Mouse (Mus musculus) forebrain, embryonic 12.5 days (tissue): ENCODE measurements around the gene Cym. TPM values are rescaled to one million over a fixed set of nuclear protein-coding genes. Genes with fewer than 3 reads are reported as not detected.

Experiments
- ATAC-seq: fragments of 200-750 bp; cut with Nextera tagmentation; 2 replicates; pipeline ENCODE4 v1.8.0; 2017; ENCODE audit warnings: moderate TSS enrichment; ENCODE audit not compliant: low FRiP score
- H3K27ac ChIP-seq: fragments of 300-500 bp; sonication (generic); 2 replicates; pipeline ENCODE4 v1.5.1; 2016; ENCODE audit warnings: mild to moderate bottlenecking
- H3K27me3 ChIP-seq: fragments of 300-500 bp; sonication (generic); 2 replicates; pipeline ENCODE4 v1.6.1; 2016; ENCODE audit warnings: mild to moderate bottlenecking
- H3K36me3 ChIP-seq: fragments of 300-500 bp; sonication (generic); replicated peaks from 2 replicates; pipeline ENCODE4 v1.6.1; 2016; ENCODE audit warnings: mild to moderate bottlenecking
- H3K4me1 ChIP-seq: fragments of 300-500 bp; sonication (generic); 2 replicates; pipeline ENCODE4 v1.6.1; 2016
- H3K4me2 ChIP-seq: fragments of 300-500 bp; sonication (generic); 2 replicates; pipeline ENCODE4 v1.6.1; 2016; ENCODE audit warnings: mild to moderate bottlenecking, moderate library complexity
- H3K4me3 ChIP-seq: fragments of 300-500 bp; sonication (generic); replicated peaks from 2 replicates; pipeline ENCODE4 v1.5.1; 2016; ENCODE audit warnings: mild to moderate bottlenecking
- H3K9ac ChIP-seq: fragments of 300-500 bp; sonication (generic); 2 replicates; pipeline ENCODE4 v1.6.1; 2016; ENCODE audit warnings: mild to moderate bottlenecking
- H3K9me3 ChIP-seq: fragments of 300-500 bp; sonication (generic); 2 replicates; pipeline ENCODE4 v1.6.1; 2016
- WGBS: fragments of 180-500 bp; shearing (Covaris S2); methylation state at CpG from one replicate; pipeline ENCODE4 v1.1.7; 2016; 5-methylcytosine and 5-hydroxymethylcytosine counted together
- polyA plus RNA-seq: library from polyadenylated mRNA; unstranded; fragments of >200 nt; fragmentation: Nextera tagmentation; extraction: Ambion mirVana; gene quantifications from 2 replicates; pipeline ENCODE4 v1.2.1, GENCODE M21; 2016

Cym gene
- polyA plus RNA-seq, 1 experiment from 2014 or later: not detected

- Histone ChIP-seq H3K36me3 (no peaks in the 10 kb centered on the region), H3K4me3 (no peak overlapping the region), H3K9ac (no peak overlapping the region), H3K4me1 (peaks cover 5% of the 10 kb centered on the region; the same call in 1 of the 2 replicates), H3K27ac (no peak overlapping the region), H3K9me3 (no peaks in the 10 kb centered on the region), H3K4me2 (no peak overlapping the region), H3K27me3 (no peaks in the 10 kb centered on the region; the same call in 1 of the 2 replicates)
- ATAC-seq: no peak
- 91% methylated on average over 7 of the region's 7 CpGs for WGBS
Observed at GRCm38 (mm10) chr3:107218572-107218971, 3.0 kb downstream of the Cym start.

GRCm38 (mm10) chr3:107217101-107217480, 4.4 kb downstream of the Cym start:
- WGBS: 86% methylated on average over 3 of the region's 3 CpGs
- Histone ChIP-seq H3K4me3 (no peak overlapping the region), H3K9ac (no peak overlapping the region), H3K4me2 (no peak overlapping the region), H3K9me3 (no peaks in the 10 kb centered on the region), H3K36me3 (no peaks in the 10 kb centered on the region), H3K27ac (no peak overlapping the region), H3K27me3 (no peaks in the 10 kb centered on the region; the same call in 1 of the 2 replicates), H3K4me1 (peaks cover 5% of the 10 kb centered on the region; the same call in 1 of the 2 replicates)
- no peak for ATAC-seq

- Histone ChIP-seq H3K4me3 (no peak overlapping the region), H3K27ac (no peak overlapping the region), H3K36me3 (no peaks in the 10 kb centered on the region), H3K4me2 (no peak overlapping the region), H3K9ac (no peak overlapping the region), H3K9me3 (no peaks in the 10 kb centered on the region), H3K27me3 (no peaks in the 10 kb centered on the region; the same call in 1 of the 2 replicates), H3K4me1 (peaks cover 5% of the 10 kb centered on the region; the same call in 1 of the 2 replicates)
- 76% methylated on average over 8 of the region's 8 CpGs for WGBS
- ATAC-seq: no peak
Observed at GRCm38 (mm10) chr3:107216400-107217100, 5.0 kb downstream of the Cym start.

GRCm38 (mm10) chr3:107214606-107215005, 6.9 kb downstream of the Cym start:
- Histone ChIP-seq H3K4me1 (peaks cover 5% of the 10 kb centered on the region; the same call in 1 of the 2 replicates), H3K4me2 (no peak overlapping the region), H3K27ac (no peak overlapping the region), H3K9ac (no peak overlapping the region), H3K36me3 (no peaks in the 10 kb centered on the region), H3K4me3 (no peak overlapping the region), H3K9me3 (no peaks in the 10 kb centered on the region), H3K27me3 (no peaks in the 10 kb centered on the region; the same call in 1 of the 2 replicates)
- no peak for ATAC-seq
- 88% methylated on average over 5 of the region's 5 CpGs for whole genome bisulfite sequencing

GRCm38 (mm10) chr3:107207625-107208253, 13.8 kb downstream of the Cym start:
- Histone ChIP-seq H3K9me3 (no peaks in the 10 kb centered on the region), H3K4me1 (peaks cover 21% of the 10 kb centered on the region), H3K9ac (no peak overlapping the region), H3K4me3 (no peak overlapping the region), H3K36me3 (no peaks in the 10 kb centered on the region), H3K27ac (no peak overlapping the region), H3K4me2 (no peak overlapping the region), H3K27me3 (no peaks in the 10 kb centered on the region)
- no peak for ATAC-seq
- WGBS: 69% methylated on average over 7 of the region's 7 CpGs

GRCm38 (mm10) chr3:107206490-107207150, 14.9 kb downstream of the Cym start:
- no peak for ATAC-seq
- 51% methylated on average over 4 of the region's 4 CpGs for WGBS
- no peak overlapping the region for H3K4me3 ChIP-seq

GRCm38 (mm10) chr3:107205994-107206393, 15.5 kb downstream of the Cym start:
- peaks cover 32% of the 10 kb centered on the region for H3K4me1 ChIP-seq
- ATAC-seq: no peak
- H3K36me3 ChIP-seq: no peaks in the 10 kb centered on the region
- no peaks in the 10 kb centered on the region for H3K9me3 ChIP-seq
- H3K4me2 ChIP-seq: no peak overlapping the region
- 15% methylated on average over 4 of the region's 4 CpGs for WGBS
- H3K4me3 ChIP-seq: no peak overlapping the region
- no peak overlapping the region for H3K9ac ChIP-seq
- H3K27me3 ChIP-seq: no peaks in the 10 kb centered on the region
- H3K27ac ChIP-seq: no peak overlapping the region

More at GRCm38 (mm10) chr3:107206490-107207150, 14.9 kb downstream of the Cym start:
- no peak overlapping the region for H3K27ac ChIP-seq
- no peak overlapping the region for H3K4me2 ChIP-seq
- peaks cover 26% of the 10 kb centered on the region for H3K4me1 ChIP-seq
- H3K36me3 ChIP-seq: no peaks in the 10 kb centered on the region
- no peak overlapping the region for H3K9ac ChIP-seq
- no peaks in the 10 kb centered on the region for H3K27me3 ChIP-seq
- H3K9me3 ChIP-seq: no peaks in the 10 kb centered on the region

GRCm38 (mm10) chr3:107205170-107205569, 16.4 kb downstream of the Cym start:
- Histone ChIP-seq H3K9me3 (no peaks in the 10 kb centered on the region), H3K36me3 (no peaks in the 10 kb centered on the region), H3K4me2 (no peak overlapping the region), H3K27ac (no peak overlapping the region), H3K4me1 (peaks cover 32% of the 10 kb centered on the region), H3K4me3 (no peak overlapping the region), H3K9ac (no peak overlapping the region), H3K27me3 (no peaks in the 10 kb centered on the region)
- no peak for ATAC-seq

- Histone ChIP-seq H3K9ac (no peak overlapping the region), H3K4me2 (no peak overlapping the region), H3K4me3 (no peak overlapping the region), H3K27ac (no peak overlapping the region), H3K4me1 (peaks cover 32% of the 10 kb centered on the region), H3K36me3 (no peaks in the 10 kb centered on the region), H3K9me3 (no peaks in the 10 kb centered on the region), H3K27me3 (no peaks in the 10 kb centered on the region)
- ATAC-seq: no peak
- WGBS: 94% methylated on average over 3 of the region's 3 CpGs
Observed at GRCm38 (mm10) chr3:107204413-107204812, 17.1 kb downstream of the Cym start.

- H3K4me1 ChIP-seq: peaks cover 13% of the 10 kb centered on the region; the same call in 1 of the 2 replicates
- H3K4me2 ChIP-seq: no peak overlapping the region
- H3K9ac ChIP-seq: no peak overlapping the region
- 38% methylated on average over 9 of the region's 9 CpGs for WGBS
- no peaks in the 10 kb centered on the region for H3K36me3 ChIP-seq
- no peaks in the 10 kb centered on the region for H3K9me3 ChIP-seq
- no peak for ATAC-seq
- H3K27ac ChIP-seq: peak overlapping the region; percentile 31; the same call in 1 of the 2 replicates
- no peaks in the 10 kb centered on the region for H3K27me3 ChIP-seq
- H3K4me3 ChIP-seq: no peak overlapping the region
Observed at GRCm38 (mm10) chr3:107201310-107202180, 20.0 kb downstream of the Cym start.

- ATAC-seq: peak; percentile 72
- H3K4me3 ChIP-seq: no peak overlapping the region
- no peaks in the 10 kb centered on the region for H3K4me1 ChIP-seq
- no peak overlapping the region for H3K27ac ChIP-seq
- no peak overlapping the region for H3K4me2 ChIP-seq
- no peak overlapping the region for H3K9ac ChIP-seq
- WGBS: 51% methylated on average over 6 of the region's 6 CpGs
- H3K27me3 ChIP-seq: 0 out of 2 replicates have a peak, but pooled peaks cover 3% of the 10 kb centered on the region
- no peaks in the 10 kb centered on the region for H3K9me3 ChIP-seq
- no peaks in the 10 kb centered on the region for H3K36me3 ChIP-seq
Observed at GRCm38 (mm10) chr3:107188226-107188899, 33.2 kb downstream of the Cym start.
